Mouse (Mus musculus): ENCODE measurements at regions not wholly inside any gene's neighbourhood (a gene's known extent, or its start where the extent isn't known, plus 50 kb on each side); places are given as distances from the start of the nearest gene placed in this dataset.

DNA sequence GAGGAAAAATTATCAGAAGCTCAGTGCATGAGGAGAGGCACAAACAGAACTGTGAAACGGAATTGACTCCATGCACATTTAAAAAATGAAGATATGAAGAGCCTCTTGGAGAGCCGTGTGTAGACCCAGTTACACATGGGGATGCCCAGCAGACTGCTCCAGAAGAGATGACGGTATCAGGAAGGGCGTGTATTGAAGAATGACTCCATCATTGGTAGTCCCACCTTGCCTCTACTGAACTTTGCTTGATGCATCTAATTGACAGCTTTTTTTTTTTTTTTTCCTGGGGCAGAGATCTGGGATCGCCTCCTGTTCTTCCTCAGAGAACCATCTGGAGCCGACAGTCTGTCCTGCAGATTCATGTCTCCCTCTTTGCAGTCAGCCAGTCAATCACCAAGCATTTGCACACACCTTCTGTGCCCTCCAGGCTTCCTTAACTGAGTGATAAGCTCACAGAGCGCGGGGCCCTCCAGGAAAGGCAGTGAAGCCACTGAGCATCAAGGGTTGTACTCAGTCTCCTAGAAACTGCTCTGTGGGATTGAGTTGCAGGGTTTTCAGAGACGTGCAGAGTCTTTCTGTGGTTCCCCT is 57.6 kb upstream of the D1Pas1 start:
- DNase-seq: no peak
- no peak for TF ChIP-seq POLR2A (IDR thresholded peaks at IDR 0.05; ENCODE audit: insufficient read depth, low read depth, low read length)
- no peak for TF ChIP-seq CTCF (IDR thresholded peaks at IDR 0.05)
- TF ChIP-seq EP300 (IDR thresholded peaks at IDR 0.05; ENCODE audit: insufficient read depth, low read depth, low read length): no peak
- Histone ChIP-seq H3K27me3 (ENCODE audit: control insufficient read depth, insufficient read depth, low read length) (no peaks in the 10 kb centered on the region), H3K9ac (ENCODE audit: low read depth, low read length) (no peak overlapping the region), H3K4me3 (no peak overlapping the region), H3K36me3 (ENCODE audit: control insufficient read depth, insufficient read depth, low read length) (no peaks in the 10 kb centered on the region), H3K79me2 (replicated peaks; ENCODE audit: control insufficient read depth, insufficient read depth, low read length) (no peaks in the 10 kb centered on the region), H3K27ac (no peak overlapping the region), H3K4me1 (ENCODE audit: control insufficient read depth, insufficient read depth, low read length) (no peaks in the 10 kb centered on the region)
- 58% methylated on average over 9 of the region's 9 CpGs for WGBS
- intact Hi-C loops (cut with DNase I): no loop called here

DNA sequence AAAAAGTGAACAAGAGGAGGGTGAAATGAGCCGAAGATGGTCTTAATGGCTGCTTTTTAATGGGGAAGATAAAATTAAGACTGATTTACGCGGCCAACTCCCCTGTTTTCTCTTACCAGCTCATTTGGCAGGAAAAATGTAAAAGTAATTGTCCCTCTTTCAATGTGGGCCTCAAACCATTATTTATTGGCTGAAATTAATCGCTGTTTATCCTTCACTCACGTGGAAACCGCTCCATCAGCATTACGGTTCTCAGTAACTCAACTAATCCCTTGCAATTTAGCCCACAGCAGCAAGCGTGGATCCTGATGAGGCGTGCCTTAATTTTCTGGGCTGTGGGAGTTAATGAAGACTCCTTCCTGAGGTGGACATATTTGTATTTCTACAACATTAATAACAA is 58.1 kb upstream of the D1Pas1 start:
- H3K4me3 ChIP-seq: no peak overlapping the region
- H3K36me3 ChIP-seq (ENCODE audit: control insufficient read depth, insufficient read depth, low read length): no peaks in the 10 kb centered on the region
- intact Hi-C loops (cut with DNase I): no loop called here
- WGBS: 90% methylated on average over 9 of the region's 9 CpGs
- no peak overlapping the region for H3K9ac ChIP-seq (ENCODE audit: low read depth, low read length)
- H3K27me3 ChIP-seq (ENCODE audit: control insufficient read depth, insufficient read depth, low read length): no peaks in the 10 kb centered on the region
- no peak overlapping the region for H3K27ac ChIP-seq
- H3K79me2 ChIP-seq (replicated peaks; ENCODE audit: control insufficient read depth, insufficient read depth, low read length): no peaks in the 10 kb centered on the region
- TF ChIP-seq EP300 (IDR thresholded peaks at IDR 0.05; ENCODE audit: insufficient read depth, low read depth, low read length) (no peak), POLR2A (IDR thresholded peaks at IDR 0.05; ENCODE audit: insufficient read depth, low read depth, low read length) (no peak), CTCF (IDR thresholded peaks at IDR 0.05) (no peak)
- DNase-seq: no peak
- no peaks in the 10 kb centered on the region for H3K4me1 ChIP-seq (ENCODE audit: control insufficient read depth, insufficient read depth, low read length)

DNA sequence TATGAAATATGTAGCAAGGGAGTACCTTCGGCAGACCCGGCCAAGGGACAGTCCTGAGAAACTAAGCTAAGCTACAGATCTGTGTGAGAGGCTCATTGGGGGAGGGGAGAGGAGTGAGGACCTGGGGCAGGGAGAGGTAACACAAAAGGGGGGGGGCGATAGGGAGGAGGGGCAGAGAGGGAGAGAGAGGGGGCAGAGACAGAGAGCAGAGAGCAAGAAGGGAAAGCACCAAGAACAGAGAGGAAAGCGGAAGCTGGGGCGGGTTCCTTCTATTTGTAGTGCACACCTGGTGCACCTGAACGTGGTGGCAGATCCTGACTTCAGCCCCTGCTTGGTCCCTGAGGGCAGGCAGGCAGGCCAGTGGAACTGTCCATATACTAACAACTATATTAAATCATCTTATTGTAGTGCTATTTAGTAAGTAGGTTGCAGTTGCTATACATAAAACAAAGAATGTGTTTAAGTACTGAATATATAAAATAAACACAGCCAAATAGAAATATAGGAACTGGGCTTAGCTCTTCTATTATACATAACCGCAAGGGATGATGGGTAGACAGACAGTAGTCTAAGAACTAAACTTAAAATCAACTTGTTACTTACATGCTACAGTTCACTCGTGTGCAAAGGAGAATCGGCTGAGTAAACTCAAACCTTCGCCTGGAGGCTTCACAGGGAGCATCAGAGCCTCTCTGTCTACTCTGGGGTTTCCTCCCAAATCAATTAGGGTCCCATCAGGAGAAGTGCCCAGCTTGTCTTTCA is 59.6 kb upstream of the D1Pas1 start:
- Histone ChIP-seq H3K4me3 (no peak overlapping the region), H3K27me3 (ENCODE audit: control insufficient read depth, insufficient read depth, low read length) (no peaks in the 10 kb centered on the region), H3K4me1 (ENCODE audit: control insufficient read depth, insufficient read depth, low read length) (no peaks in the 10 kb centered on the region), H3K27ac (no peak overlapping the region), H3K79me2 (replicated peaks; ENCODE audit: control insufficient read depth, insufficient read depth, low read length) (no peaks in the 10 kb centered on the region), H3K36me3 (ENCODE audit: control insufficient read depth, insufficient read depth, low read length) (no peaks in the 10 kb centered on the region), H3K9ac (ENCODE audit: low read depth, low read length) (no peak overlapping the region)
- DNase-seq: no peak
- intact Hi-C loops (cut with DNase I): no loop called here
- TF ChIP-seq EP300 (IDR thresholded peaks at IDR 0.05; ENCODE audit: insufficient read depth, low read depth, low read length) (no peak), CTCF (IDR thresholded peaks at IDR 0.05) (no peak), POLR2A (IDR thresholded peaks at IDR 0.05; ENCODE audit: insufficient read depth, low read depth, low read length) (no peak)
- 80% methylated on average over 10 of the region's 10 CpGs for WGBS

DNA sequence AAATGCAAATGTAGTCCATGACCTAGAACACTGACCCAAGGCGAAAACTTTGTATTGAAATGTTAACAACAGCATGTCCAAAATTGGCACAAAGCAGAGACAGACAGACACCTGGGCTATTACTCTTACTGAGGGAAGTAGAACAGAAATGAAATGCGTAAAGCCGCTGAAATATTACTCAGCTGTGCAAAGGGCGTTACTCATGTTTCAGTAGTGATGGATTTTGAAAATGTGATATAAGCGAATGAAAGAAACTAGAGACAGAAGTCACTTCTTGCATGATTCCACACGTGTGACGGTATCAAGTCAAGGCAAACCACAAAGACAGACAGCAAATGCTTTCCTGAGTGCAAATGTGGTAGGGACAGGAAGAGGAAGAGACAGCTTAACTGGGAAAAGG is 61.3 kb upstream of the D1Pas1 start:
- Histone ChIP-seq H3K4me1 (ENCODE audit: control insufficient read depth, insufficient read depth, low read length) (no peaks in the 10 kb centered on the region), H3K9ac (ENCODE audit: low read depth, low read length) (no peak overlapping the region), H3K36me3 (ENCODE audit: control insufficient read depth, insufficient read depth, low read length) (no peaks in the 10 kb centered on the region), H3K27me3 (ENCODE audit: control insufficient read depth, insufficient read depth, low read length) (no peaks in the 10 kb centered on the region), H3K4me3 (no peak overlapping the region), H3K79me2 (replicated peaks; ENCODE audit: control insufficient read depth, insufficient read depth, low read length) (no peaks in the 10 kb centered on the region), H3K27ac (no peak overlapping the region)
- intact Hi-C loops (cut with DNase I): no loop called here
- TF ChIP-seq POLR2A (IDR thresholded peaks at IDR 0.05; ENCODE audit: insufficient read depth, low read depth, low read length) (no peak), EP300 (IDR thresholded peaks at IDR 0.05; ENCODE audit: insufficient read depth, low read depth, low read length) (no peak), CTCF (IDR thresholded peaks at IDR 0.05) (no peak)
- 85% methylated on average over 7 of the region's 7 CpGs for WGBS
- no peak for DNase-seq

DNA sequence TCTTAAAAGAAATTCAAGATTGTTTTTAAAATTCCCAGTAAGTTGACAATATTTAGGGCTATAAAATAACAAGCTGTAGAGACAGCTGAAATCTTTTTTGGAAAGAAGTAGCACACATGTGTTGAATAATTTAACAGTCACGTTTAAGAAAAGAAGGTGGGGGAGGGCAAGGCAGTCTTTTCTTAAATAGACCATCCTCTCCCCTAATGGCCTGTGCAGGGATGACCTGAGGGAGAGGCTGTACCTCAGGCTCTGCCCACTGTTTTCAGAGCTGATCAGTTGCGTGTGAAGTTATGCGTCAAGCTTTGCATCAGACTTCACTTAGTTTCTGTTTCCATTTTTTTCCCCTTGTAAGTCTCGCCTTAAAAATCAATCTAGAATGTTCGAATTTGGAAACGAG is 65.7 kb upstream of the D1Pas1 start:
- no peak for DNase-seq
- Histone ChIP-seq H3K36me3 (ENCODE audit: control insufficient read depth, insufficient read depth, low read length) (no peaks in the 10 kb centered on the region), H3K27ac (no peak overlapping the region), H3K27me3 (ENCODE audit: control insufficient read depth, insufficient read depth, low read length) (no peaks in the 10 kb centered on the region), H3K4me1 (ENCODE audit: control insufficient read depth, insufficient read depth, low read length) (no peaks in the 10 kb centered on the region), H3K9ac (ENCODE audit: low read depth, low read length) (no peak overlapping the region), H3K4me3 (no peak overlapping the region), H3K79me2 (replicated peaks; ENCODE audit: control insufficient read depth, insufficient read depth, low read length) (no peaks in the 10 kb centered on the region)
- intact Hi-C loops (cut with DNase I): no loop called here
- 70% methylated on average over 6 of the region's 6 CpGs for WGBS
- TF ChIP-seq POLR2A (IDR thresholded peaks at IDR 0.05; ENCODE audit: insufficient read depth, low read depth, low read length) (no peak), CTCF (IDR thresholded peaks at IDR 0.05) (no peak), EP300 (IDR thresholded peaks at IDR 0.05; ENCODE audit: insufficient read depth, low read depth, low read length) (no peak)

DNA sequence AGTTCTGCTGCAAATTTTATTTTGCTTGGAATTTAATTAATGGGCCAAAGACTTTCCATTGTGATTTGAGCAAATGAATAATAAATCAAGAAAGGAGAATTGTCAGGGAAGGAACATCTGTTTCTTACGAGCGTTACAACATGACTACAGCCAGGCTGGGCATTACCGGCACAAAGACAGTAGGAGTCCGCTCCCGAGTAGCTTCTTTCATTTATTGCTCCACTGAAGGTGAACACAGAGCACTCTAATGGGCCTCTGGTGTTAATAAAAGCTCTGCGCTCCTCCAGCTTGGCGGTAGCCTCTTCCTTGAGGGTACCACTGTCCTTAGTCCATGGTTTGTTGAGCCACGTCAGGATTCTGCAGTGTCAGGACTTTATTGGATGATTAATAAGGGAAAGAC is 69.0 kb upstream of the D1Pas1 start:
- Histone ChIP-seq H3K4me3 (no peak overlapping the region), H3K36me3 (ENCODE audit: control insufficient read depth, insufficient read depth, low read length) (no peaks in the 10 kb centered on the region), H3K4me1 (ENCODE audit: control insufficient read depth, insufficient read depth, low read length) (no peaks in the 10 kb centered on the region), H3K9ac (ENCODE audit: low read depth, low read length) (no peak overlapping the region), H3K27ac (no peak overlapping the region), H3K27me3 (ENCODE audit: control insufficient read depth, insufficient read depth, low read length) (no peaks in the 10 kb centered on the region), H3K79me2 (replicated peaks; ENCODE audit: control insufficient read depth, insufficient read depth, low read length) (no peaks in the 10 kb centered on the region)
- intact Hi-C loops (cut with DNase I): no loop called here
- 93% methylated on average over 8 of the region's 8 CpGs for WGBS
- DNase-seq: no peak
- TF ChIP-seq POLR2A (IDR thresholded peaks at IDR 0.05; ENCODE audit: insufficient read depth, low read depth, low read length): no peak
- TF ChIP-seq EP300 (IDR thresholded peaks at IDR 0.05; ENCODE audit: insufficient read depth, low read depth, low read length): no peak
- TF ChIP-seq CTCF (IDR thresholded peaks at IDR 0.05): no peak
